Mouse (Mus musculus): Measurements from ENCODE around the gene Adar. TPM values are rescaled to one million over a fixed set of nuclear protein-coding genes. Genes with fewer than 3 reads are reported as not detected.

Gene Adar
- 9.7 and 10.4 TPM in 2 replicates for polyA plus RNA-seq (2015; fragmentation: Nextera tagmentation; extraction: Ambion mirVana)

GRCm38 (mm10) chr3:89714359-89715206 is at the start of gene Adar:
TSS of gene Adar (plus strand) at chr3:89715022.
- Histone ChIP-seq H3K36me3 (no peaks in the 10 kb centered on the region), H3K27ac (no peak within 1 kb of the TSS; the same call in 1 of the 2 replicates), H3K9me3 (no peaks in the 10 kb centered on the region), H3K27me3 (replicated peaks) (0 out of 2 replicates have a peak, but pooled peaks cover 2% of the 10 kb centered on the region), H3K9ac (peak within 1 kb of the TSS; percentile 78), H3K4me3 (replicated peaks) (peak within 1 kb of the TSS; percentile 82), H3K4me2 (replicated peaks) (peak within 1 kb of the TSS; percentile 93), H3K4me1 (replicated peaks) (no peaks in the 10 kb centered on the region)
- peak; percentile 91 for ATAC-seq
- 5% methylated on average over 28 of the region's 28 CpGs for WGBS

DNA sequence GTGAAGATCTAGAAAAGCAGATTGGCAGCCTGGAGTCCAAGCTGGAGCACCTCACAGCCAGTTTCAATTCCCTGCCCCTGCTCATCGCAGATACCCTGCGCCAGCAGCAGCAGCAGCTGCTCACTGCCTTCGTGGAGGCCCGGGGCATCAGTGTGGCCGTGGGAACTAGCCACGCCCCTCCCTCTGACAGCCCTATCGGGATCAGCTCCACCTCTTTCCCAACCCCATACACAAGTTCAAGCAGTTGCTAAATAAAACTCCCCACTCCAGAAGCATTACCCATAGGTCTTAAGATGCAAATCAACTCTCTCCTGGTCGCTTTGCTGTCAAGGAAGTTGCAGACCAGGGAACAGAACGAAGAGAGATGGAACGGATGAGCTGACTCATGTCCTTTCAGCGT is 47.7 kb upstream of the Adar start:
- Histone ChIP-seq H3K4me1 (replicated peaks) (peaks cover 6% of the 10 kb centered on the region), H3K27ac (no peak overlapping the region), H3K9me3 (no peaks in the 10 kb centered on the region), H3K4me2 (replicated peaks) (peak overlapping the region; percentile 36; the same call in 1 of the 2 replicates), H3K27me3 (replicated peaks) (no peaks in the 10 kb centered on the region), H3K36me3 (no peaks in the 10 kb centered on the region), H3K9ac (no peak overlapping the region), H3K4me3 (replicated peaks) (no peak overlapping the region)
- WGBS = 30% methylated on average over 11 of the region's 11 CpGs
- no peak for ATAC-seq

- Histone ChIP-seq H3K4me1 (replicated peaks) (peaks cover 6% of the 10 kb centered on the region), H3K4me2 (replicated peaks) (no peak overlapping the region), H3K4me3 (replicated peaks) (no peak overlapping the region), H3K9me3 (no peaks in the 10 kb centered on the region), H3K27me3 (replicated peaks) (no peaks in the 10 kb centered on the region), H3K36me3 (no peaks in the 10 kb centered on the region), H3K9ac (no peak overlapping the region), H3K27ac (no peak overlapping the region)
- no peak for ATAC-seq
- 58% methylated on average over 6 of the region's 6 CpGs for WGBS
These were observed 43.5 kb upstream of the Adar start for GRCm38 (mm10) chr3:89671334-89671733.

- no peaks in the 10 kb centered on the region for H3K27me3 ChIP-seq (replicated peaks)
- WGBS = 80% methylated on average over 12 of the region's 12 CpGs
- no peaks in the 10 kb centered on the region for H3K36me3 ChIP-seq
- ATAC-seq = no peak
- no peaks in the 10 kb centered on the region for H3K9me3 ChIP-seq
- no peak overlapping the region for H3K4me2 ChIP-seq (replicated peaks)
- H3K4me3 ChIP-seq (replicated peaks) = no peak overlapping the region
- no peak overlapping the region for H3K27ac ChIP-seq
- H3K4me1 ChIP-seq (replicated peaks) = no peaks in the 10 kb centered on the region
- H3K9ac ChIP-seq = no peak overlapping the region
These were observed 42.1 kb upstream of the Adar start for GRCm38 (mm10) chr3:89672573-89673317.

DNA sequence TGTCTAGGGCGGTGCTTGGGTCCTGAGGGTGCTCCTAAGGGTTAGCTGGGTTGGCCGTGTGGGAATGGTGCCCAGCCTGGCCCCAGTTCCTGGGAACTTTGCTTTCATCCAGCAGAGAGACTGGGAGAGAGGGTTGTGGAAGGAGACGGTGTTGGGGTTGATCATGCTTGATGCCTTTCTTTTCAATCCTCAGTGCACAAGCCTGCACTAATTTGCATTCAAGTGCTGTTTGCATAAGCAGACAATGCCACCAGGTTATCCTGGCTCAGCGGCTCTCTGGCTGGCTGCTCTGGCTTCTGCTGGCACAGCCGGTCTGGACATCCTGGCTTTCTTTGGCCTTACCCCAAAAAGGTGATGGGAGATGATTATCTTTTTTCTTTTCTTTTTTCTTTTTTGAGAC is 37.2 kb upstream of the Adar start:
- H3K4me1 ChIP-seq (replicated peaks) = no peaks in the 10 kb centered on the region
- H3K27me3 ChIP-seq (replicated peaks) = no peaks in the 10 kb centered on the region
- H3K4me3 ChIP-seq (replicated peaks) = no peak overlapping the region
- H3K9me3 ChIP-seq = no peaks in the 10 kb centered on the region
- H3K4me2 ChIP-seq (replicated peaks) = no peak overlapping the region
- WGBS = 79% methylated on average over 5 of the region's 5 CpGs
- no peak overlapping the region for H3K27ac ChIP-seq
- H3K36me3 ChIP-seq = no peaks in the 10 kb centered on the region
- ATAC-seq = no peak
- no peak overlapping the region for H3K9ac ChIP-seq

DNA sequence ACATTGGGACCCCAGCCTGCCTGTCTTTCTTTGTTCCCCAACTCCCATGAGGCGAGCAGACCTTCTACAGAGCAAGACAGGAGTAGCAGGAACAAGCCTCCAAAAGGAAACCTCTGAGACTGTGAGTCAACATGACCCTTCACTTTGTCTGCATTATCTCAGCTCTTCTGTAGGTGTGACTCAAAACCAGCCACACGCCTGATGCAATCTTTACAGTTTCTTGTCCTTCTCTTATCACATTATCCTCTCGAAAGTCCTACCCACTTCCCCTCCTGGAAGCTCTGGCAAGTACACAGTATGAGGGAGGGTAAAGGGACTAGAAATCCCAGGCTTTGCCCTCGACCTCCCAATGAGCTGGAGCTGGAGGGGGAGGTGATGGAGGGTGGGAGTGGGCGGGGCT is 28.8 kb upstream of the Adar start:
- H3K27ac ChIP-seq = no peak overlapping the region
- no peak for ATAC-seq
- H3K36me3 ChIP-seq = no peaks in the 10 kb centered on the region
- no peaks in the 10 kb centered on the region for H3K27me3 ChIP-seq (replicated peaks)
- H3K4me2 ChIP-seq (replicated peaks) = no peak overlapping the region
- H3K9ac ChIP-seq = no peak overlapping the region
- no peaks in the 10 kb centered on the region for H3K9me3 ChIP-seq
- H3K4me3 ChIP-seq (replicated peaks) = no peak overlapping the region
- 47% methylated on average over 5 of the region's 5 CpGs for WGBS
- peaks cover 3% of the 10 kb centered on the region; the same call in 1 of the 2 replicates for H3K4me1 ChIP-seq (replicated peaks)

DNA sequence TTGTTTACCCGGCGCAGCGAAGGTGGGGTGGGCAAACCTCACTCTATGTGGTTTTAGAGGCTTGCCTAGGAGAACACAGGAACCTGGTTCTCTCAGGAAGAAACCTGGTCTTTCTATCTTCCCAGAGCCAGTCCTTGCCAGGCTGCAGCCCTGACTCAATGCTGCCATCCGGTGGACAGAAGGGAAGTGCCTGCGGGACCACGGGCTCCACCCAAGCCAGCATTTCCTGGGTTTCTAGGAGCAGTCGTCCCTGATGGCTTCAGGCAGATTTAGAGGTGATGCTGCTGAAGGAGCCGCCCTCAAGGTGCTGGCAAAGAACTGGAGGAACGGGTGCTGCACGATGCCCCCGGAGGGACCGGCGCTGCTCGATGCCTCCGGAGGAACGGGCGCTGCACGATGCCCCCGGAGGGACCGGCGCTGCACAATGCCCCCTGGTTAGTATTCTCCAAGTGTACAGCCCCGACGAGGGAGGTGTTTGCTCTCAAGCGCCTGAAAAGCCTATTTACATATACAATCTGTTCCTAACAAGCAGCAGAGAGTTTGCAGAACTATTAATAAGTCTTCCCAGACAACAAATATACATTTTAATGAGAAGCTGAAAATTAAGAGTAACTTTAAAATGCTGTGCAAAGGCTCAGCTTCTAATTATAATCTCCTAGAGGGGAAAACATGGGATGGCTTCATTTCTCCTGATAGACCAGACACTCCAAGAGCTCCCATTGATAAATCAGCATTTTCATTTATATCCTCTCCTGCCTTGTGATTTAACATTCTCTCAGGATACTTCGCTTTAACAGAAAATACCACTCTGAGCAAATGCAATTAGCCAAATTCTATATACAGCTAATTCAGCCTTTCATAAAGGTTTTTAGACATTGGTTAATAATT is 25.9 kb upstream of the Adar start:
- 8% methylated on average over 25 of the region's 25 CpGs for WGBS
- no peak overlapping the region for H3K27ac ChIP-seq
- H3K4me1 ChIP-seq (replicated peaks) = peaks cover 3% of the 10 kb centered on the region; the same call in 1 of the 2 replicates
- H3K36me3 ChIP-seq = no peaks in the 10 kb centered on the region
- peak; percentile 91 for ATAC-seq
- H3K27me3 ChIP-seq (replicated peaks) = no peaks in the 10 kb centered on the region
- H3K9ac ChIP-seq = peak overlapping the region; percentile 60
- peak overlapping the region; percentile 82 for H3K4me2 ChIP-seq (replicated peaks)
- H3K9me3 ChIP-seq = no peaks in the 10 kb centered on the region
- H3K4me3 ChIP-seq (replicated peaks) = peak overlapping the region; percentile 41

DNA sequence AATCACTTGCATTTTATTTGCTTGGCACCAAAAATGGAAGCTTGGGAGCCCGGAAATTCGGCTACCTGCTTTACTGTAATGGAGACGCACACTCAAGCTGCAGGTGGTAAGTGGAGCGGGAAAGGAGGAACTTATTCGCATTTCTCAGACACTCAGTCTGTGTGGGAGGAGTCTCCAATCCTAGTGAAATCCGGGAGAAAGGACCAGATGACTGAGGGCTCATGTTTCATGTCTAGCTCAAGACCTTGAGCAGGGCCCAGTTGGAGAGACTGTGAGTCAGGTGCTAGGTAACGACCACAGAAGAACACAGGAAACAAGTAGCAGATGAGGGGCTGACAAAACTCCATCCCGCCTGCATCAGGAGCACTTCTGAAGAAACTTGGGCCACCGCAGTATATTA is 23.0 kb upstream of the Adar start:
- Histone ChIP-seq H3K4me3 (replicated peaks) (no peak overlapping the region), H3K27ac (no peak overlapping the region), H3K9me3 (no peaks in the 10 kb centered on the region), H3K4me2 (replicated peaks) (no peak overlapping the region), H3K9ac (no peak overlapping the region), H3K27me3 (replicated peaks) (no peaks in the 10 kb centered on the region), H3K4me1 (replicated peaks) (peaks cover 3% of the 10 kb centered on the region; the same call in 1 of the 2 replicates), H3K36me3 (no peaks in the 10 kb centered on the region)
- ATAC-seq = no peak
- WGBS = 63% methylated on average over 9 of the region's 9 CpGs

DNA sequence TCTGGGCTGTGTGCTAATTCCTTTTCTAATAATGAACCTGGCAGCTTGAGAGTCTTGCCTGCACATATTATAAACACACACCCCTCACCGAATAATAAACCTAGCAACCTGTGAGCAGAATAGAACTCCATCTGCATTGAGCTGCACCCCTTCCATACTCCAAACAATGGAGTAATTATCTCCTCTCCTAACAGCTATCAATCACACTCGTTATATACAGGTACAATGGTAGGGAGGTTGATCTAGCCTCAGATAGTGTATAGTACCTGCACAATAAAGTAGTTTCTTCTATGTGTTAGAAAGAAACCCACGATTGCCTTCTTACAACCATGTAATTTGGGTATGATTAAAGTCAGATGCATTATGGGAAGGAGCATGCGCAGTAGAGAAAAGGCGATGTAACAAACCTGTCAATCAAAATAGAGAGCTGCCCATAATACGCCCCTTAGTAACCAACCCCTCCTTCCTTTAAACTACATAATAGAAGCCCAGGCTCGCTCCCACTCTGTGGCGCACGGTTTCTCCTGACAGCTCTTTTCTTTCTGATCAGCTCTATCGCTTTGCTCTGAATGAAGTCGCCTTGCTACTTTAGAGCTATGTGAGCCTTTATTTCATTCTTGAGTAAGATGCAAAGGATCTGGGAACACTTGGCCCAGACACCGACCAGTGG is 18.5 kb upstream of the Adar start:
- no peak for ATAC-seq
- Histone ChIP-seq H3K4me3 (replicated peaks) (no peak overlapping the region), H3K9ac (no peak overlapping the region), H3K9me3 (no peaks in the 10 kb centered on the region), H3K36me3 (no peaks in the 10 kb centered on the region), H3K4me2 (replicated peaks) (no peak overlapping the region), H3K27me3 (replicated peaks) (no peaks in the 10 kb centered on the region), H3K27ac (no peak overlapping the region), H3K4me1 (replicated peaks) (no peaks in the 10 kb centered on the region)
- WGBS = 81% methylated on average over 12 of the region's 12 CpGs

GRCm38 (mm10) chr3:89698958-89699357 is 15.9 kb upstream of the Adar start:
- WGBS = 85% methylated on average over 1 of the region's 1 CpGs

GRCm38 (mm10) chr3:89700461-89700860 is 14.4 kb upstream of the Adar start:
- Histone ChIP-seq H3K36me3 (no peaks in the 10 kb centered on the region), H3K4me3 (replicated peaks) (no peak overlapping the region), H3K9me3 (no peaks in the 10 kb centered on the region), H3K27ac (no peak overlapping the region), H3K27me3 (replicated peaks) (no peaks in the 10 kb centered on the region), H3K4me1 (replicated peaks) (no peaks in the 10 kb centered on the region), H3K4me2 (replicated peaks) (no peak overlapping the region), H3K9ac (no peak overlapping the region)
- 71% methylated on average over 11 of the region's 11 CpGs for WGBS
- ATAC-seq = no peak

More at GRCm38 (mm10) chr3:89698958-89699357, 15.9 kb upstream of the Adar start:
- H3K4me3 ChIP-seq (replicated peaks) = no peak overlapping the region
- no peaks in the 10 kb centered on the region for H3K27me3 ChIP-seq (replicated peaks)
- H3K27ac ChIP-seq = no peak overlapping the region
- ATAC-seq = no peak
- no peak overlapping the region for H3K4me2 ChIP-seq (replicated peaks)
- H3K4me1 ChIP-seq (replicated peaks) = no peaks in the 10 kb centered on the region
- no peaks in the 10 kb centered on the region for H3K9me3 ChIP-seq
- no peak overlapping the region for H3K9ac ChIP-seq
- no peaks in the 10 kb centered on the region for H3K36me3 ChIP-seq
